Mouse (Mus musculus) hindbrain, embryonic 14.5 days (tissue): ENCODE measurements at regions not wholly inside any gene's neighbourhood (a gene's known extent, or its start where the extent isn't known, plus 50 kb on each side); places are given as distances from the start of the nearest gene placed in this dataset.

Source experiments
- ATAC-seq: fragments of 200-750 bp; cut with Nextera tagmentation; 2 replicates; pipeline ENCODE4 v1.8.0; 2017; ENCODE audit warnings: moderate number of reproducible peaks, mild to moderate bottlenecking, moderate TSS enrichment, moderate library complexity; ENCODE audit not compliant: low FRiP score
- DNase-seq: peaks from one replicate; pipeline ENCODE4 v3.0.0-alpha.2; 2015; ENCODE audit warnings: low spot score
- H3K27ac ChIP-seq: fragments of 300-500 bp; sonication (generic); 2 replicates; pipeline ENCODE4 v1.5.1; 2014; ENCODE audit warnings: mild to moderate bottlenecking, moderate library complexity
- H3K27me3 ChIP-seq: fragments of 300-500 bp; sonication (generic); 2 replicates; pipeline ENCODE4 v1.6.1; 2014; ENCODE audit warnings: mild to moderate bottlenecking, low read length, mixed read lengths; ENCODE audit not compliant: control insufficient read depth, insufficient read depth
- H3K36me3 ChIP-seq: fragments of 300-500 bp; sonication (generic); replicated peaks from 2 replicates; pipeline ENCODE4 v1.6.1; 2014; ENCODE audit not compliant: control insufficient read depth, insufficient read depth
- H3K4me1 ChIP-seq: fragments of 300-500 bp; sonication (generic); replicated peaks from 2 replicates; pipeline ENCODE4 v1.6.1; 2014; ENCODE audit warnings: antibody characterized with exemption, low read length, mixed read lengths; ENCODE audit not compliant: control insufficient read depth, insufficient read depth
- H3K4me2 ChIP-seq: fragments of 300-500 bp; sonication (generic); replicated peaks from 2 replicates; pipeline ENCODE4 v1.6.1; 2014; ENCODE audit warnings: mild to moderate bottlenecking, moderate library complexity
- H3K4me3 ChIP-seq: fragments of 300-500 bp; sonication (generic); replicated peaks from 2 replicates; pipeline ENCODE4 v1.5.1; 2014; ENCODE audit warnings: mild to moderate bottlenecking, low read length
- H3K9ac ChIP-seq: fragments of 300-500 bp; sonication (generic); 2 replicates; pipeline ENCODE4 v1.6.1; 2014
- H3K9me3 ChIP-seq: fragments of 300-500 bp; sonication (generic); 2 replicates; pipeline ENCODE4 v1.6.1; 2016; ENCODE audit warnings: low read length; ENCODE audit not compliant: control insufficient read depth
- WGBS: fragments of 180-500 bp; shearing (Covaris S2); extraction: QIAGEN DNeasy Blood & Tissue Kit; methylation state at CpG from one replicate; pipeline ENCODE4 v1.1.7; 2014; 5-methylcytosine and 5-hydroxymethylcytosine counted together

GRCm38 (mm10) chr14:110043211-110043610 lies 711.7 kb downstream of the Slitrk6 start:
- Histone ChIP-seq H3K4me3 (no peak overlapping the region), H3K27ac (no peak overlapping the region), H3K36me3 (no peaks in the 10 kb centered on the region), H3K27me3 (no peaks in the 10 kb centered on the region), H3K9ac (no peak overlapping the region), H3K4me1 (no peaks in the 10 kb centered on the region), H3K4me2 (no peak overlapping the region), H3K9me3 (no peaks in the 10 kb centered on the region)
- DNase-seq (no peak), ATAC-seq (no peak)

GRCm38 (mm10) chr14:110021812-110022211 lies 733.1 kb downstream of the Slitrk6 start:
- ATAC-seq (no peak), DNase-seq (no peak)
- Histone ChIP-seq H3K9me3 (no peaks in the 10 kb centered on the region), H3K9ac (no peak overlapping the region), H3K4me1 (no peaks in the 10 kb centered on the region), H3K36me3 (no peaks in the 10 kb centered on the region), H3K4me3 (no peak overlapping the region), H3K27me3 (no peaks in the 10 kb centered on the region), H3K27ac (no peak overlapping the region), H3K4me2 (no peak overlapping the region)
- WGBS = 82% methylated on average over 3 of the region's 3 CpGs

GRCm38 (mm10) chr14:110015126-110015525 lies 739.8 kb downstream of the Slitrk6 start:
- Histone ChIP-seq H3K4me1 (no peaks in the 10 kb centered on the region), H3K4me2 (no peak overlapping the region), H3K27ac (no peak overlapping the region), H3K4me3 (no peak overlapping the region), H3K36me3 (no peaks in the 10 kb centered on the region), H3K9ac (no peak overlapping the region), H3K9me3 (no peaks in the 10 kb centered on the region), H3K27me3 (no peaks in the 10 kb centered on the region)
- no peak for ATAC-seq
- WGBS = 81% methylated on average over 2 of the region's 2 CpGs
- DNase-seq = no peak

- H3K27me3 ChIP-seq = no peaks in the 10 kb centered on the region
- H3K36me3 ChIP-seq = no peaks in the 10 kb centered on the region
- DNase-seq = no peak
- WGBS = 91% methylated on average over 1 of the region's 1 CpGs
- no peak overlapping the region for H3K4me2 ChIP-seq
- ATAC-seq = no peak
- no peak overlapping the region for H3K4me3 ChIP-seq
- H3K4me1 ChIP-seq = no peaks in the 10 kb centered on the region
- H3K9ac ChIP-seq = no peak overlapping the region
- H3K9me3 ChIP-seq = no peaks in the 10 kb centered on the region
- H3K27ac ChIP-seq = no peak overlapping the region
These were observed 741.7 kb downstream of the Slitrk6 start for GRCm38 (mm10) chr14:110013229-110013628.

- 79% methylated on average over 6 of the region's 6 CpGs for WGBS
These were observed 747.8 kb downstream of the Slitrk6 start for GRCm38 (mm10) chr14:110007159-110007558.

GRCm38 (mm10) chr14:109985026-109985425 lies 769.9 kb downstream of the Slitrk6 start:
- H3K4me2 ChIP-seq = no peak overlapping the region
- no peaks in the 10 kb centered on the region for H3K9me3 ChIP-seq
- no peak overlapping the region for H3K9ac ChIP-seq
- ATAC-seq (no peak), DNase-seq (no peak)
- WGBS = 68% methylated on average over 4 of the region's 4 CpGs
- no peak overlapping the region for H3K27ac ChIP-seq
- H3K4me1 ChIP-seq = no peaks in the 10 kb centered on the region
- H3K36me3 ChIP-seq = no peaks in the 10 kb centered on the region
- no peak overlapping the region for H3K4me3 ChIP-seq
- H3K27me3 ChIP-seq = no peaks in the 10 kb centered on the region

More at GRCm38 (mm10) chr14:110007159-110007558, 747.8 kb downstream of the Slitrk6 start:
- DNase-seq (no peak), ATAC-seq (no peak)
- Histone ChIP-seq H3K36me3 (no peaks in the 10 kb centered on the region), H3K4me3 (no peak overlapping the region), H3K4me1 (no peaks in the 10 kb centered on the region), H3K9ac (no peak overlapping the region), H3K4me2 (no peak overlapping the region), H3K27me3 (no peaks in the 10 kb centered on the region), H3K9me3 (no peaks in the 10 kb centered on the region), H3K27ac (no peak overlapping the region)

GRCm38 (mm10) chr14:109958008-109958407 lies 796.9 kb downstream of the Slitrk6 start:
- H3K4me2 ChIP-seq = no peak overlapping the region
- H3K9me3 ChIP-seq = no peaks in the 10 kb centered on the region
- no peak overlapping the region for H3K4me3 ChIP-seq
- H3K4me1 ChIP-seq = no peaks in the 10 kb centered on the region
- H3K36me3 ChIP-seq = no peaks in the 10 kb centered on the region
- H3K27me3 ChIP-seq = no peaks in the 10 kb centered on the region
- no peak overlapping the region for H3K27ac ChIP-seq
- WGBS = 69% methylated on average over 3 of the region's 3 CpGs
- DNase-seq (no peak), ATAC-seq (no peak)
- H3K9ac ChIP-seq = no peak overlapping the region

GRCm38 (mm10) chr14:109941944-109942343 lies 813.0 kb downstream of the Slitrk6 start:
- Histone ChIP-seq H3K27me3 (no peaks in the 10 kb centered on the region), H3K9ac (no peak overlapping the region), H3K9me3 (no peaks in the 10 kb centered on the region), H3K4me3 (no peak overlapping the region), H3K4me1 (no peaks in the 10 kb centered on the region), H3K27ac (no peak overlapping the region), H3K4me2 (no peak overlapping the region), H3K36me3 (no peaks in the 10 kb centered on the region)
- ATAC-seq = no peak
- no peak for DNase-seq
- WGBS = 67% methylated on average over 4 of the region's 4 CpGs

GRCm38 (mm10) chr14:109941162-109941561 lies 813.8 kb downstream of the Slitrk6 start:
- Histone ChIP-seq H3K4me2 (no peak overlapping the region), H3K27ac (no peak overlapping the region), H3K9ac (no peak overlapping the region), H3K36me3 (no peaks in the 10 kb centered on the region), H3K4me1 (no peaks in the 10 kb centered on the region), H3K27me3 (no peaks in the 10 kb centered on the region), H3K4me3 (no peak overlapping the region), H3K9me3 (no peaks in the 10 kb centered on the region)
- DNase-seq = no peak
- 94% methylated on average over 1 of the region's 1 CpGs for WGBS
- no peak for ATAC-seq

GRCm38 (mm10) chr14:109937432-109937831 lies 817.5 kb downstream of the Slitrk6 start:
- Histone ChIP-seq H3K27ac (no peak overlapping the region), H3K4me2 (no peak overlapping the region), H3K9me3 (no peaks in the 10 kb centered on the region), H3K9ac (no peak overlapping the region), H3K4me1 (no peaks in the 10 kb centered on the region), H3K36me3 (no peaks in the 10 kb centered on the region), H3K27me3 (no peaks in the 10 kb centered on the region), H3K4me3 (no peak overlapping the region)
- ATAC-seq = no peak
- 79% methylated on average over 6 of the region's 6 CpGs for WGBS
- DNase-seq = no peak
